Mouse (Mus musculus) heart, embryonic 14.5 days (tissue): ENCODE data around the gene Abca8b. TPM values are rescaled to one million over a fixed set of nuclear protein-coding genes. Genes with fewer than 3 reads are reported as not detected.
"Not testable (repeated sequence)": the region's sequence is repeated elsewhere in the genome, so short reads cannot be mapped to it uniquely, and the experiment has no call there.

Experiments used
- ATAC-seq: fragments of 200-750 bp; cut with Nextera tagmentation; 2 replicates; pipeline ENCODE4 v1.8.0; 2017; ENCODE audit warnings: low read depth, moderate TSS enrichment; ENCODE audit not compliant: insufficient number of reproducible peaks, insufficient read depth, low FRiP score
- H3K27ac ChIP-seq, 2 experiments: fragments of 200-500 bp in 1 of 2; fragments of 300-500 bp in 1 of 2; sonication (generic) in 1 of 2; replicated peaks in 1 of 2; 2 replicates each; pipeline ENCODE4 v1.5.1; 2012 to 2014; ENCODE audit warnings: low read depth in 2 of 2, low read length in 2 of 2, control low read depth in 1 of 2, mild to moderate bottlenecking in 1 of 2, mixed read lengths in 1 of 2; ENCODE audit not compliant: control insufficient read depth in 1 of 2, insufficient read depth in 1 of 2
- H3K27me3 ChIP-seq: fragments of 300-500 bp; sonication (generic); 2 replicates; pipeline ENCODE4 v1.6.1; 2014; ENCODE audit warnings: mild to moderate bottlenecking, low read length, control low read depth; ENCODE audit not compliant: control insufficient read depth, insufficient read depth
- H3K36me3 ChIP-seq: fragments of 300-500 bp; sonication (generic); 2 replicates; pipeline ENCODE4 v1.6.1; 2014; ENCODE audit warnings: mild to moderate bottlenecking, control low read depth, low read length, mixed read lengths; ENCODE audit not compliant: control insufficient read depth, insufficient read depth
- H3K4me1 ChIP-seq, 2 experiments: fragments of 200-500 bp in 1 of 2; fragments of 300-500 bp in 1 of 2; sonication (generic) in 1 of 2; 2 replicates each; pipeline ENCODE4 v1.6.1; 2012 to 2014; ENCODE audit warnings: low read length in 2 of 2, control low read depth in 1 of 2, mixed read lengths in 1 of 2; ENCODE audit not compliant: control insufficient read depth in 2 of 2, insufficient read depth in 2 of 2
- H3K4me2 ChIP-seq: fragments of 300-500 bp; sonication (generic); 2 replicates; pipeline ENCODE4 v1.6.1; 2014; ENCODE audit warnings: mild to moderate bottlenecking, low read length
- H3K4me3 ChIP-seq, 2 experiments: fragments of 200-500 bp in 1 of 2; fragments of 300-500 bp in 1 of 2; sonication (generic) in 1 of 2; 2 replicates each; pipeline ENCODE4 v1.5.1; 2012 to 2014; ENCODE audit warnings: low read length in 2 of 2, mild to moderate bottlenecking in 2 of 2, control low read depth in 1 of 2, low read depth in 1 of 2, moderate library complexity in 1 of 2; ENCODE audit not compliant: control insufficient read depth in 1 of 2, insufficient read depth in 1 of 2
- H3K9ac ChIP-seq: fragments of 300-500 bp; sonication (generic); 2 replicates; pipeline ENCODE4 v1.6.1; 2014; ENCODE audit warnings: mild to moderate bottlenecking, low read length
- H3K9me3 ChIP-seq: fragments of 300-500 bp; sonication (generic); 2 replicates; pipeline ENCODE4 v1.6.1; 2016; ENCODE audit warnings: low read length, control low read depth; ENCODE audit not compliant: control insufficient read depth
- WGBS: fragments of 180-500 bp; shearing (Covaris S2); extraction: QIAGEN DNeasy Blood & Tissue Kit; methylation state at CpG from one replicate; pipeline ENCODE4 v1.1.7; 2014; 5-methylcytosine and 5-hydroxymethylcytosine counted together
- polyA plus RNA-seq: library from polyadenylated mRNA; unstranded; fragments of >200 nt; fragmentation: Nextera tagmentation; extraction: Ambion mirVana; gene quantifications from 2 replicates; pipeline ENCODE4 v1.2.1, GENCODE M21; 2014

Gene Abca8b
- polyA plus RNA-seq, 1 experiment from 2014 or later = 0.96 TPM

DNA sequence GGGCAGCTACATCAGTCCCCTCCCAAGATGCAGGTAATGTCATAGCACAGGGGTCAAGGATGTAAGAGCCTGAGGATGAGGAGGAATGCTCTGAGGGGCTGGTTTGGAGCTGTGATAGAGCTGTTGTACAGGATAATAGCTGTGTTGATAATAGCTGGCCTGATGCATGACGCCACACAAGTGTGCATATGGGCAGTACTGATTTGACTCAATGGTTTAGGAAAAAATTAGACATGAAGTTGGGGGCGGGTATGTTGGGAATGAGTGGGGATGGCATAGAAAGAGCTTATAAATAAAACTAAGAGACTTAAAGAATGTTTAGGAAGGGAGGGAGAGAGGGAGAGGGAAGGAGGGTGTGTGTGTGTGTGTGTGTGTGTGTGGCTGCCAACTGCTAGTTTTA, 5.4 kb downstream of the Abca8b start:
- Histone ChIP-seq H3K4me1 (peaks cover 2 to 6% of the 10 kb centered on the region in 2 experiments; a peak in 3 of 4 replicates), H3K27me3 (no peaks in the 10 kb centered on the region), H3K9me3 (no peaks in the 10 kb centered on the region), H3K36me3 (no peaks in the 10 kb centered on the region), H3K27ac (no peak overlapping the region), H3K9ac (no peak overlapping the region), H3K4me3 (no peak overlapping the region), H3K4me2 (no peak overlapping the region)
- WGBS = 75% methylated on average over 2 of the region's 2 CpGs
- no peak for ATAC-seq

DNA sequence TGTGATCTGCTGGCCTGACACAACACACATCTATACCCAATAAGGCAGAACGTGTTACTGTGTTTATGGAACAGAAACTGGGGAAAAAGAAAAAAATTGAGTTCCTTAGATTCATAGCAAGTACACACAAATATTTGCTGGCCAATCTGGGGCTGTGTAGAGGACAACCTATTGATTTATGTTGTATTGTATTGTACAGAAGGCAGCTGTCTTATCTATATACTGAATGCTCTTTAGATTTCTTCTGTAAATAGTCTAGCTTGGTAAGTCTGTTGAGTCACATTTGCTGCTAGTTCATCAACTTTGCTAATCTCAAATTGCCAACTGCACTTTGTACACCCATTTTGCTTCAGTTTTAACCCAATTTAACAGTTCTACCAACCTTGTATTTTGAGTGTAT, 7.5 kb downstream of the Abca8b start:
- no peaks in the 10 kb centered on the region for H3K4me1 ChIP-seq
- no peak overlapping the region for H3K9ac ChIP-seq
- no peaks in the 10 kb centered on the region for H3K27me3 ChIP-seq
- H3K27ac ChIP-seq = no peak overlapping the region
- no peaks in the 10 kb centered on the region for H3K36me3 ChIP-seq
- H3K4me2 ChIP-seq = no peak overlapping the region
- no peak for ATAC-seq
- no peak overlapping the region for H3K4me3 ChIP-seq
- no peaks in the 10 kb centered on the region for H3K9me3 ChIP-seq
- WGBS = 42% methylated on average over 1 of the region's 1 CpGs

DNA sequence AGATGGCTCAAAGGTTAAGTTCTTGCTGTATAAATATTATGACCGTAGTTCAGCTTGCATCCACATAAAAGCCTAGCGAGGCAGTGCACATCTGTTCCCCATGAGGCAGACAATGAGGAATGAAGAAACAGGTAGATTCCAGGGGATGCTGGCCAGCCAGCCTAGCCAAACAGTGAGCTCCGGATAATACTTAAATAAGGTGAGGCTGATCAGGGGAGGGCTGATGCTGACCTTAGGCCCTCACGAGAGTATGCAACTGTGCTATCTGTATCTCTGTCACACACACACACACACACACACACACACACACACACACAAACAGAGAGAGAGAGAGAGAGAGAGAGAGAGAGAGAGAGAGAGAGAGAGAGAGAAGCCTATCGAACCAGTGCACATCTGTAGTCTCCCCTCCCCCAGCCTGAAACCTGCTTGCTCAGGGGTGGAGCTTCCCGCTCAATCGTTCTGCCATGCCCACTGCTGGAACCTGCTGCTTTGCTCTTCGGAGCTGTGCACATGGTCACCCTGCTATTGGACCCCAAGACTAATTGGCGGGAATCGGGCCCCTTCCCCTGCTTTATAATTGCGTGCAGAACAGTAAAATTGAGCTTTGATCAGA, 8.1 kb downstream of the Abca8b start:
- not testable (repeated sequence) for H3K9me3 ChIP-seq, ATAC-seq, H3K27me3 ChIP-seq, H3K9ac ChIP-seq, H3K4me1 ChIP-seq, H3K4me2 ChIP-seq, H3K27ac ChIP-seq, H3K4me3 ChIP-seq, H3K36me3 ChIP-seq
- 58% methylated on average over 11 of the region's 11 CpGs for WGBS

DNA sequence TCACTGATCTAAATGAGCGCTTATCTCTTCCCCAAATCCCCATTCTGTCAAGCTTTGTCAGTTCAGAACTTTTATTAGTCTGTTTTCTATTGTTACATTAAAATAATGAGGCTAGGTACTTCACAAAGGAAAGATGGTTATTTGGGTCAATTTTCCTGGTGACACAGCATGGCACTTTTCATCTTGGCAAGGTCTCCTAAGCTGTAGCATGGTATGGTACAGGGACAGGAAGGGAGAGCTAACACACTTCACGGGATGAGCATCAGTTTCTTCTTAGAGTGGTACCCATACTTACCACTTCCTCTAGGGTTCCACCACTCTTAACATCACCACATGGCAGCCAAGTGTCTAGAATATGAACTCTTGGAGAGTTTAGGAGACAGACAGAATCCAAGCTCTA, 13.8 kb downstream of the Abca8b start:
- no peak overlapping the region for H3K4me2 ChIP-seq
- ATAC-seq = no peak
- WGBS = 88% methylated on average over 2 of the region's 2 CpGs
- no peaks in the 10 kb centered on the region for H3K27me3 ChIP-seq
- no peak overlapping the region for H3K4me3 ChIP-seq
- H3K27ac ChIP-seq = no peak overlapping the region
- H3K9me3 ChIP-seq = no peaks in the 10 kb centered on the region
- no peaks in the 10 kb centered on the region for H3K4me1 ChIP-seq
- H3K36me3 ChIP-seq = no peaks in the 10 kb centered on the region
- no peak overlapping the region for H3K9ac ChIP-seq

DNA sequence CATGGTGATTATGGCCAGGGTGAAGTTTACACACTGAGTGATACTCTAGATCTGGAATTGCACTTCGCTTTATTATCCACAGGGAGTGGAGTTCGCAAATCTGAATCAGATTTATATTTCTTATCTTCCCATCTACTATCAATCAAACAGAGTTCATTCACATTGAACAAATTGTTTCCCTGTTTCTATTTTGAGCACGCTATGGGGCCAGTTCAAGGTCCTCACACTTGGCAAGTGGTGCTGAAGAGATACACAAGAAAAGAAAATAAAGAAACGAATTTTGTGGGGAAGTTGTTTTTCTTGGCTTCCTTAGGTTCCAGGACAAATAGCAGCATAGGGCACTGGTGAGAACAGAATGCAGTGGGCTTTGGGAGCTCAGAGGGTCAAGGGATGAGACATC, 25.1 kb downstream of the Abca8b start:
- peaks cover 10% of the 10 kb centered on the region; the same call in 1 of the 2 replicates for H3K9me3 ChIP-seq
- no peak overlapping the region for H3K27ac ChIP-seq
- no peaks in the 10 kb centered on the region for H3K27me3 ChIP-seq
- H3K36me3 ChIP-seq = no peaks in the 10 kb centered on the region
- no peak overlapping the region for H3K4me3 ChIP-seq
- WGBS = 62% methylated on average over 4 of the region's 4 CpGs
- no peak for ATAC-seq
- no peak overlapping the region for H3K4me2 ChIP-seq
- no peaks in the 10 kb centered on the region for H3K4me1 ChIP-seq
- H3K9ac ChIP-seq = no peak overlapping the region

DNA sequence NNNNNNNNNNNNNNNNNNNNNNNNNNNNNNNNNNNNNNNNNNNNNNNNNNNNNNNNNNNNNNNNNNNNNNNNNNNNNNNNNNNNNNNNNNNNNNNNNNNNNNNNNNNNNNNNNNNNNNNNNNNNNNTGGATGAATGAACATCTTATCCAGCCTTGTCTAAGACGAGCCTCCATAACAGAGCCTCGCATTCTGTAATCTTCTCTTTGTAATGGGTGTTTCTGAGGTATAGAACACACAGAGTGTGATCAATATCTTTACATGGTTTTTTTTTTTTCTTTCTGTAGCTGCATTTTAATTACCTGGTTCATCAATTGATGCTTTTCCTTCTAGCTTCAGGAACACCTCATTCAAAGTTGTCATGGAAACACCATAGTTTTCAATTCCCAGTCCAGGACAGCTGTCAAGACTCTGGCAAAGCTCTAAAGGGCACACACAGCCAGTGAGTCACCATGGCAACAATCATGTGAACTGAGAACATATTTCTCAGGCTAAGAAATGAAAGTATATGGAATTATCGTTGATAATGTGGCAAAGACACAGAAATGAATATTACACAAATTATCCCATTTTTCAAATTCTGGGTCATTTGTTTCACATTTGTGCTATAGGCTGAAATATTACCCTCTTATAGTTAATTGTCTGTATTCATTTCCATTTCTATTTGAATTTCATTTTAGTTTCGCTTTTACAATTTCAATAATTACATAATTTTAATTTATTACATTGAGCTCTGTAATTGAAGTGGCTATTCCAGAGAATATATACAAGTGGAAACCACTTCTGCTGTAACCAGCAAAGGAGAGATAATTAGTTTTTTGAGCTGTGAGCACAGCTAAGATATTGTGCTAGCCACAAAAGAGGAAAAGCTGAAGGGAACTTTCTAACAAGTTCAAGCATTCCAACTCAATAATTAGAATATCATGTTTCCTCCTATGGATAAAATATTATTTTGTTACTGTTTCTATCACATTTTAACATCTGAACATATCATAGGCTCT, 33.9 kb downstream of the Abca8b start:
- no peak overlapping the region for H3K27ac ChIP-seq
- H3K4me1 ChIP-seq = no peaks in the 10 kb centered on the region
- no peak for ATAC-seq
- 80% methylated on average over 4 of the region's 4 CpGs for WGBS
- H3K4me3 ChIP-seq = no peak overlapping the region
- no peaks in the 10 kb centered on the region for H3K9me3 ChIP-seq
- no peak overlapping the region for H3K9ac ChIP-seq
- no peaks in the 10 kb centered on the region for H3K27me3 ChIP-seq
- H3K4me2 ChIP-seq = no peak overlapping the region
- no peaks in the 10 kb centered on the region for H3K36me3 ChIP-seq

DNA sequence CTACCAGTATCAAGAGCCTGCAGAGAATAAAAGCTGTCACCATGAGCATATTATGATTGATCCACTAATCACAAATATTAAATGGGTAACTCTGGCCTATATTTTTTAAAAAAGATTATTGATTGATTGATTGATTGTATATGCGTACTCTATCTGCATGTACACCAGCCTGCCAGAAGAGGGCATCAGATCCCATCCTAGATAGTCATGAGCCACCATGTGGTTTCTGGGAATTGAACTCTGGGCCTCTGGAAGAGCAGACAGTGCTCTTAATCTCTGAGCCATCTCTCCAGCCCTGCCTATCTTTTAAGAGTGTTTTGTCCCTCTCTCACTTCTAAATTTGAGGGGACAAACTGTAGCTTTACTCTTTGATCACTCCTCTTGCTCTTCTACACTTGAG, 40.5 kb downstream of the Abca8b start:
- no peak for ATAC-seq
- Histone ChIP-seq H3K4me3 (no peak overlapping the region), H3K36me3 (no peaks in the 10 kb centered on the region), H3K4me1 (no peaks in the 10 kb centered on the region), H3K9ac (no peak overlapping the region), H3K9me3 (no peaks in the 10 kb centered on the region), H3K4me2 (no peak overlapping the region), H3K27ac (no peak overlapping the region), H3K27me3 (no peaks in the 10 kb centered on the region)
- WGBS = 73% methylated on average over 1 of the region's 1 CpGs
